Mouse (Mus musculus): ENCODE results near the gene Lrch1. TPM values are rescaled to one million over a fixed set of nuclear protein-coding genes. Genes with fewer than 3 reads are reported as not detected.

Gene Lrch1
- polyA plus RNA-seq, 1 experiment = 6.5 TPM

GRCm38 (mm10) chr14:74926899-74927571 is 20.6 kb downstream of the Lrch1 start:
- 81% methylated on average over 11 of the region's 11 CpGs for WGBS
- DNase-seq (ENCODE audit: low read depth, low spot score) = no peak

- WGBS = 84% methylated on average over 9 of the region's 9 CpGs
- no peak for DNase-seq (ENCODE audit: low read depth, low spot score)
Measured at GRCm38 (mm10) chr14:74925951-74926517, 21.6 kb downstream of the Lrch1 start.

- no peak for DNase-seq (ENCODE audit: low read depth, low spot score)
- WGBS = 72% methylated on average over 3 of the region's 3 CpGs
Measured at GRCm38 (mm10) chr14:74924521-74924920, 23.2 kb downstream of the Lrch1 start.

- 58% methylated on average over 2 of the region's 2 CpGs for WGBS
- no peak for DNase-seq (ENCODE audit: low read depth, low spot score)
Measured at GRCm38 (mm10) chr14:74924031-74924430, 23.6 kb downstream of the Lrch1 start.

- 55% methylated on average over 12 of the region's 12 CpGs for WGBS
- DNase-seq (ENCODE audit: low read depth, low spot score) = no peak
Measured at GRCm38 (mm10) chr14:74922039-74922736, 25.5 kb downstream of the Lrch1 start.

GRCm38 (mm10) chr14:74921471-74921870 is 26.2 kb downstream of the Lrch1 start:
- no peak for DNase-seq (ENCODE audit: low read depth, low spot score)
- WGBS = 84% methylated on average over 9 of the region's 9 CpGs

GRCm38 (mm10) chr14:74919132-74919531 is 28.5 kb downstream of the Lrch1 start:
- no peak for DNase-seq (ENCODE audit: low read depth, low spot score)
- WGBS = 72% methylated on average over 7 of the region's 7 CpGs

GRCm38 (mm10) chr14:74918521-74919103 is 29.1 kb downstream of the Lrch1 start:
- 47% methylated on average over 5 of the region's 5 CpGs for WGBS
- DNase-seq (ENCODE audit: low read depth, low spot score) = no peak

- DNase-seq (ENCODE audit: low read depth, low spot score) = no peak
- WGBS = 84% methylated on average over 5 of the region's 5 CpGs
Measured at GRCm38 (mm10) chr14:74917504-74918124, 30.1 kb downstream of the Lrch1 start.

- 48% methylated on average over 4 of the region's 4 CpGs for WGBS
- no peak for DNase-seq (ENCODE audit: low read depth, low spot score)
Measured at GRCm38 (mm10) chr14:74916691-74917090, 31.0 kb downstream of the Lrch1 start.

GRCm38 (mm10) chr14:74916075-74916474 is 31.6 kb downstream of the Lrch1 start:
- 34% methylated on average over 8 of the region's 8 CpGs for WGBS

GRCm38 (mm10) chr14:74915658-74916057 is 32.0 kb downstream of the Lrch1 start:
- WGBS = 32% methylated on average over 2 of the region's 2 CpGs
- DNase-seq (ENCODE audit: low read depth, low spot score) = no peak

More at GRCm38 (mm10) chr14:74916075-74916474, 31.6 kb downstream of the Lrch1 start:
- DNase-seq (ENCODE audit: low read depth, low spot score) = no peak

- 24% methylated on average over 9 of the region's 9 CpGs for WGBS
- DNase-seq (ENCODE audit: low read depth, low spot score) = no peak
Measured at GRCm38 (mm10) chr14:74915025-74915424, 32.7 kb downstream of the Lrch1 start.

GRCm38 (mm10) chr14:74913381-74914230 is 34.1 kb downstream of the Lrch1 start:
- no peak for DNase-seq (ENCODE audit: low read depth, low spot score)
- 15% methylated on average over 20 of the region's 20 CpGs for WGBS

GRCm38 (mm10) chr14:74910363-74910762 is 37.3 kb downstream of the Lrch1 start:
- 5% methylated on average over 5 of the region's 5 CpGs for WGBS
- DNase-seq (ENCODE audit: low read depth, low spot score) = no peak

GRCm38 (mm10) chr14:74909021-74909420 is 38.7 kb downstream of the Lrch1 start:
- DNase-seq (ENCODE audit: low read depth, low spot score) = no peak
- WGBS = 45% methylated on average over 8 of the region's 8 CpGs

GRCm38 (mm10) chr14:74908250-74908649 is 39.4 kb downstream of the Lrch1 start:
- no peak for DNase-seq (ENCODE audit: low read depth, low spot score)
- 74% methylated on average over 6 of the region's 6 CpGs for WGBS

GRCm38 (mm10) chr14:74907706-74908105 is 40.0 kb downstream of the Lrch1 start:
- 86% methylated on average over 8 of the region's 8 CpGs for WGBS
- DNase-seq (ENCODE audit: low read depth, low spot score) = no peak

- DNase-seq (ENCODE audit: low read depth, low spot score) = no peak
- WGBS = 31% methylated on average over 3 of the region's 3 CpGs
Measured at GRCm38 (mm10) chr14:74905990-74906389, 41.7 kb downstream of the Lrch1 start.
